Mouse (Mus musculus): ENCODE measurements around the gene Car8.

- no peak for TF ChIP-seq CTCF (IDR thresholded peaks at IDR 0.05; ENCODE audit: low read depth, low read length)
- TF ChIP-seq POLR2A (IDR thresholded peaks at IDR 0.05; ENCODE audit: borderline replicate concordance, low read depth, low read length), result no peak
Observed at GRCm38 (mm10) chr4:8239699-8240098, 858 bp upstream of the Car8 start.
